Mouse (Mus musculus): ENCODE results near the gene Slc48a1. TPM values are rescaled to one million over a fixed set of nuclear protein-coding genes. Genes with fewer than 3 reads are reported as not detected.

Slc48a1 gene
- polyA plus RNA-seq, 1 experiment from 2014 or later = 36.7 TPM

GRCm38 (mm10) chr15:97830253-97830787 is 52.0 kb downstream of the Slc48a1 start:
- WGBS = 17% methylated on average over 12 of the region's 12 CpGs
- no peaks in the 10 kb centered on the region for H3K9me3 ChIP-seq (ENCODE audit: control insufficient read depth, low read length)
- no peaks in the 10 kb centered on the region for H3K27me3 ChIP-seq (ENCODE audit: control insufficient read depth, insufficient read depth, low read length)
- H3K9ac ChIP-seq (ENCODE audit: low read length) = peak overlapping the region; percentile 95
- no peaks in the 10 kb centered on the region for H3K36me3 ChIP-seq (ENCODE audit: control insufficient read depth, insufficient read depth, low read length)
- TF ChIP-seq EP300 (optimal IDR thresholded peaks at IDR 0.05) (no peak), CTCF (IDR thresholded peaks at IDR 0.05; ENCODE audit: low read depth) (no peak)
- peak overlapping the region; percentile 98 for H3K27ac ChIP-seq (replicated peaks)
- H3K4me3 ChIP-seq (ENCODE audit: low read depth, low read length) = peak overlapping the region; percentile 85
- H3K4me2 ChIP-seq (replicated peaks; ENCODE audit: low read depth) = peak overlapping the region; percentile 71
- no peak; the same call in 1 of the 2 replicates for ATAC-seq (ENCODE audit: low FRiP score, low TSS enrichment)
- no peak for DNase-seq (ENCODE audit: low spot score)
- H3K4me1 ChIP-seq (replicated peaks; ENCODE audit: control insufficient read depth, insufficient read depth) = peaks cover 7% of the 10 kb centered on the region

- DNase-seq (ENCODE audit: low spot score) = peak; percentile 66
- Histone ChIP-seq H3K9me3 (ENCODE audit: control insufficient read depth, low read length) (no peaks in the 10 kb centered on the region), H3K27me3 (ENCODE audit: control insufficient read depth, insufficient read depth, low read length) (no peaks in the 10 kb centered on the region), H3K4me2 (replicated peaks; ENCODE audit: low read depth) (peak overlapping the region; percentile 71), H3K4me1 (replicated peaks; ENCODE audit: control insufficient read depth, insufficient read depth) (peaks cover 4% of the 10 kb centered on the region), H3K36me3 (ENCODE audit: control insufficient read depth, insufficient read depth, low read length) (no peaks in the 10 kb centered on the region), H3K4me3 (ENCODE audit: low read depth, low read length) (peak overlapping the region; percentile 85), H3K9ac (ENCODE audit: low read length) (peak overlapping the region; percentile 95), H3K27ac (replicated peaks) (peak overlapping the region; percentile 98)
- WGBS = 1% methylated on average over 34 of the region's 39 CpGs
- ATAC-seq (ENCODE audit: low FRiP score, low TSS enrichment) = peak; percentile 23
- TF ChIP-seq EP300 (optimal IDR thresholded peaks at IDR 0.05) (no peak), CTCF (IDR thresholded peaks at IDR 0.05; ENCODE audit: low read depth) (peak; percentile 43; the same call in 1 of the 2 replicates)
These were observed 52.5 kb downstream of the Slc48a1 start for GRCm38 (mm10) chr15:97830788-97831241.

- peak; percentile 83 for ATAC-seq (ENCODE audit: low FRiP score, low TSS enrichment)
- Histone ChIP-seq H3K9me3 (ENCODE audit: control insufficient read depth, low read length) (no peaks in the 10 kb centered on the region), H3K4me1 (replicated peaks; ENCODE audit: control insufficient read depth, insufficient read depth) (0 out of 2 replicates have a peak, but pooled peaks cover 2% of the 10 kb centered on the region), H3K4me2 (replicated peaks; ENCODE audit: low read depth) (peak overlapping the region; percentile 71), H3K36me3 (ENCODE audit: control insufficient read depth, insufficient read depth, low read length) (no peaks in the 10 kb centered on the region), H3K4me3 (ENCODE audit: low read depth, low read length) (peak overlapping the region; percentile 85), H3K9ac (ENCODE audit: low read length) (peak overlapping the region; percentile 95), H3K27me3 (ENCODE audit: control insufficient read depth, insufficient read depth, low read length) (no peaks in the 10 kb centered on the region), H3K27ac (replicated peaks) (peak overlapping the region; percentile 98)
- WGBS = under 1% methylated on average over 66 of the region's 84 CpGs
- TF ChIP-seq CTCF (IDR thresholded peaks at IDR 0.05; ENCODE audit: low read depth) = peak; percentile 36; the same call in 1 of the 2 replicates
- TF ChIP-seq EP300 (optimal IDR thresholded peaks at IDR 0.05) = no peak
- DNase-seq (ENCODE audit: low spot score) = peak; percentile 81
These were observed 53.1 kb downstream of the Slc48a1 start for GRCm38 (mm10) chr15:97831242-97831986.

- DNase-seq (ENCODE audit: low spot score) = peak; percentile 49
- TF ChIP-seq EP300 (optimal IDR thresholded peaks at IDR 0.05) (no peak), CTCF (IDR thresholded peaks at IDR 0.05; ENCODE audit: low read depth) (no peak)
- no peaks in the 10 kb centered on the region for H3K9me3 ChIP-seq (ENCODE audit: control insufficient read depth, low read length)
- ATAC-seq (ENCODE audit: low FRiP score, low TSS enrichment) = peak; percentile 43; the same call in 1 of the 2 replicates
- no peaks in the 10 kb centered on the region for H3K27me3 ChIP-seq (ENCODE audit: control insufficient read depth, insufficient read depth, low read length)
- peak overlapping the region; percentile 71 for H3K4me2 ChIP-seq (replicated peaks; ENCODE audit: low read depth)
- no peaks in the 10 kb centered on the region for H3K36me3 ChIP-seq (ENCODE audit: control insufficient read depth, insufficient read depth, low read length)
- H3K4me1 ChIP-seq (replicated peaks; ENCODE audit: control insufficient read depth, insufficient read depth) = 0 out of 2 replicates have a peak, but pooled peaks cover 2% of the 10 kb centered on the region
- peak overlapping the region; percentile 98 for H3K27ac ChIP-seq (replicated peaks)
- peak overlapping the region; percentile 85 for H3K4me3 ChIP-seq (ENCODE audit: low read depth, low read length)
- H3K9ac ChIP-seq (ENCODE audit: low read length) = peak overlapping the region; percentile 95
- 9% methylated on average over 10 of the region's 10 CpGs for WGBS
These were observed 53.8 kb downstream of the Slc48a1 start for GRCm38 (mm10) chr15:97831987-97832640.

- Histone ChIP-seq H3K36me3 (ENCODE audit: control insufficient read depth, insufficient read depth, low read length) (no peaks in the 10 kb centered on the region), H3K27ac (replicated peaks) (peak overlapping the region; percentile 98), H3K4me3 (ENCODE audit: low read depth, low read length) (no peak overlapping the region), H3K9ac (ENCODE audit: low read length) (no peak overlapping the region), H3K4me2 (replicated peaks; ENCODE audit: low read depth) (peak overlapping the region; percentile 71; the same call in 1 of the 2 replicates), H3K9me3 (ENCODE audit: control insufficient read depth, low read length) (no peaks in the 10 kb centered on the region), H3K4me1 (replicated peaks; ENCODE audit: control insufficient read depth, insufficient read depth) (0 out of 2 replicates have a peak, but pooled peaks cover 2% of the 10 kb centered on the region), H3K27me3 (ENCODE audit: control insufficient read depth, insufficient read depth, low read length) (no peaks in the 10 kb centered on the region)
- TF ChIP-seq EP300 (optimal IDR thresholded peaks at IDR 0.05) = no peak
- TF ChIP-seq CTCF (IDR thresholded peaks at IDR 0.05; ENCODE audit: low read depth) = no peak
- 75% methylated on average over 9 of the region's 9 CpGs for WGBS
- DNase-seq (ENCODE audit: low spot score) (no peak), ATAC-seq (ENCODE audit: low FRiP score, low TSS enrichment) (no peak)
These were observed 54.6 kb downstream of the Slc48a1 start for GRCm38 (mm10) chr15:97832764-97833479.
